Mouse (Mus musculus): ENCODE measurements around the gene Specc1l. TPM values are rescaled to one million over a fixed set of nuclear protein-coding genes. Genes with fewer than 3 reads are reported as not detected.

The Specc1l gene
- total RNA-seq (2014; fragmentation: Nextera tagmentation) (25.5 and 30.8 TPM in 2 replicates), total RNA-seq (2017) (36.3 and 37.2 TPM in 2 replicates)

- ATAC-seq (replicated peaks; ENCODE audit: low FRiP score, low TSS enrichment, poor library complexity, severe bottlenecking), result peak; percentile 99
Measured at GRCm38 (mm10) chr10:75211807-75212645, at the start of gene Specc1l. TSS of gene Specc1l (plus strand) at chr10:75212073.

- no peak for ATAC-seq (replicated peaks; ENCODE audit: low FRiP score, low TSS enrichment, poor library complexity, severe bottlenecking)
Measured at GRCm38 (mm10) chr10:75165825-75166481, 45.9 kb upstream of the Specc1l start.

GRCm38 (mm10) chr10:75166601-75167000 lies 45.3 kb upstream of the Specc1l start:
- no peak for ATAC-seq (replicated peaks; ENCODE audit: low FRiP score, low TSS enrichment, poor library complexity, severe bottlenecking)

GRCm38 (mm10) chr10:75170207-75170850 lies 41.5 kb upstream of the Specc1l start:
- ATAC-seq (replicated peaks; ENCODE audit: low FRiP score, low TSS enrichment, poor library complexity, severe bottlenecking), result no peak

- ATAC-seq (replicated peaks; ENCODE audit: low FRiP score, low TSS enrichment, poor library complexity, severe bottlenecking), result no peak
Measured at GRCm38 (mm10) chr10:75173056-75173455, 38.8 kb upstream of the Specc1l start.

- ATAC-seq (replicated peaks; ENCODE audit: low FRiP score, low TSS enrichment, poor library complexity, severe bottlenecking), result no peak
Measured at GRCm38 (mm10) chr10:75173712-75174111, 38.2 kb upstream of the Specc1l start.

GRCm38 (mm10) chr10:75176494-75176893 lies 35.4 kb upstream of the Specc1l start:
- no peak for ATAC-seq (replicated peaks; ENCODE audit: low FRiP score, low TSS enrichment, poor library complexity, severe bottlenecking)

GRCm38 (mm10) chr10:75178911-75179310 lies 33.0 kb upstream of the Specc1l start:
- no peak for ATAC-seq (replicated peaks; ENCODE audit: low FRiP score, low TSS enrichment, poor library complexity, severe bottlenecking)

- ATAC-seq (replicated peaks; ENCODE audit: low FRiP score, low TSS enrichment, poor library complexity, severe bottlenecking), result peak; percentile 85
Measured at GRCm38 (mm10) chr10:75182151-75182774, 29.6 kb upstream of the Specc1l start.

GRCm38 (mm10) chr10:75184826-75185225 lies 27.0 kb upstream of the Specc1l start:
- ATAC-seq (replicated peaks; ENCODE audit: low FRiP score, low TSS enrichment, poor library complexity, severe bottlenecking), result no peak

GRCm38 (mm10) chr10:75186551-75186950 lies 25.3 kb upstream of the Specc1l start:
- ATAC-seq (replicated peaks; ENCODE audit: low FRiP score, low TSS enrichment, poor library complexity, severe bottlenecking), result no peak

GRCm38 (mm10) chr10:75187366-75188056 lies 24.4 kb upstream of the Specc1l start:
- ATAC-seq (replicated peaks; ENCODE audit: low FRiP score, low TSS enrichment, poor library complexity, severe bottlenecking), result no peak

GRCm38 (mm10) chr10:75191647-75192046 lies 20.2 kb upstream of the Specc1l start:
- ATAC-seq (replicated peaks; ENCODE audit: low FRiP score, low TSS enrichment, poor library complexity, severe bottlenecking), result peak; percentile 75

- no peak for ATAC-seq (replicated peaks; ENCODE audit: low FRiP score, low TSS enrichment, poor library complexity, severe bottlenecking)
Measured at GRCm38 (mm10) chr10:75197817-75198216, 14.1 kb upstream of the Specc1l start.

- ATAC-seq (replicated peaks; ENCODE audit: low FRiP score, low TSS enrichment, poor library complexity, severe bottlenecking), result no peak
Measured at GRCm38 (mm10) chr10:75200733-75201132, 11.1 kb upstream of the Specc1l start.

GRCm38 (mm10) chr10:75206192-75206591 lies 5.7 kb upstream of the Specc1l start:
- no peak for ATAC-seq (replicated peaks; ENCODE audit: low FRiP score, low TSS enrichment, poor library complexity, severe bottlenecking)

- ATAC-seq (replicated peaks; ENCODE audit: low FRiP score, low TSS enrichment, poor library complexity, severe bottlenecking), result no peak
Measured at GRCm38 (mm10) chr10:75210841-75211240, 1.0 kb upstream of the Specc1l start.

GRCm38 (mm10) chr10:75212981-75213380 lies 1.1 kb downstream of the Specc1l start:
- no peak for ATAC-seq (replicated peaks; ENCODE audit: low FRiP score, low TSS enrichment, poor library complexity, severe bottlenecking)

- ATAC-seq (replicated peaks; ENCODE audit: low FRiP score, low TSS enrichment, poor library complexity, severe bottlenecking), result no peak
Measured at GRCm38 (mm10) chr10:75220722-75221121, 8.8 kb downstream of the Specc1l start.

Measured in megakaryocyte-erythroid progenitor cell, adult 5-6 weeks (primary cell).